ENCODE assay signal across 13 mouse cellular contexts in the genomic region with DNA sequence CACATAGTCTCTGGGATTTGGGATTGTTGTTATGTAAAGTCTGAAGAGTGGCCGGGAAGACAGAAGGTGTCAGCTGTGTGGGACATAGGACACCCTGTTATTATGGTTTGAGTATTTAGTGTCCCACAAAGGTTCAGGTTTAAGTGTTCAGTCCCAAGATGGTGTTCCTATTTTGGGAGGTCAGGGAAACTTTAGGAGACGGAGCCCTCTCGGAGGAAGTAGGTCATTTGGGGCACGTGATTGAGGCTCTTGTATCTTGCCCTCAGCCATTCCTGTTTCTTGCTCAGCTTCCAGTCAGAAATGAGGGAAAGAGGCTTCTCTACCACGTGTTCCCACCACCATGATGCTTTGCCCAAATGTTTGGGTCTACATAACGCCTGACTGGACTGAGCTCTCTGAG.
DNase-seq lines count a peak whose midpoint lies in the region.
"Had no signal": no experiment of that assay in that cellular context is flagged by ENCODE, and none has a peak within 500 bp of the region (broad histone marks: within the 10 kb centered on the region; RNA-seq: fewer than 3 reads in every experiment).

No protein-coding gene starts in this region.

- DNase-seq in gastrocnemius, adult 18-20 months (ENCODE audit: low spot score) = peak; percentile 59
- DNase-seq in gastrocnemius, postnatal 4 days (ENCODE audit: low spot score in 2 of 2) = no peak
- peak; percentile 37 for DNase-seq in gastrocnemius, postnatal 25 days
- DNase-seq in gastrocnemius, postnatal 10 days = no peak
- DNase-seq in skeletal muscle tissue, adult 2 months (ENCODE audit: low read depth, low spot score) = peak; percentile 88
- DNase-seq: adrenal gland, adult 8-10 months; adrenal gland, postnatal 14 days; B cell, adult 2 months; cerebellum, adult 11-12 months; cerebellum, adult 2 months; cerebellum, adult 9-10 months; cerebellum, postnatal 10 days; cerebellum, postnatal 25 days had no signal

Comparison
In these comparisons a context has a peak if more than half of its experiments do, and no peak if none do; other contexts are left out.
1. DNase-seq: peak in gastrocnemius, adult 18-20 months (single experiment), gastrocnemius, postnatal 25 days (single experiment) and skeletal muscle tissue, adult 2 months (single experiment); none in gastrocnemius, postnatal 4 days (0 of 2) and gastrocnemius, postnatal 10 days (single experiment).